Mouse (Mus musculus) liver, embryonic 18 days (tissue): ENCODE measurements around the gene Nap1l2. TPM values are rescaled to one million over a fixed set of nuclear protein-coding genes. Genes with fewer than 3 reads are reported as not detected.

Experiments
- polyA plus RNA-seq: library from polyadenylated mRNA; depleted of rRNA; stranded (reverse); fragments of >200 nt; gene quantifications from 2 replicates; pipeline ENCODE4 v1.2.3, GENCODE M21; 2012; rRNA removed

Nap1l2 gene
- 0.02 TPM in 2 replicates for polyA plus RNA-seq

GRCm38 (mm10) chrX:103186431-103186786 lies at the start of gene Nap1l2:
Gene Nap1l2 (minus strand): TSS chrX:103186640.

Other genes with a start within 250 kb of the Nap1l2 start
- gene Cdx4, start 134.8 kb upstream of the Nap1l2 start, polyA plus RNA-seq = not detected in 2 replicates
- gene Chic1, start 169.8 kb upstream of the Nap1l2 start, polyA plus RNA-seq = 0.25 and 0.29 TPM in 2 replicates
- gene Tsx, start 227.8 kb upstream of the Nap1l2 start, polyA plus RNA-seq = 0.06 TPM in 1 of 2 replicates, not detected in the other
- 0.14 and 0.26 TPM in 2 replicates for gene Gm26992, start 235.4 kb upstream of the Nap1l2 start, polyA plus RNA-seq